Mouse (Mus musculus) small intestine, adult 2 months (tissue): ENCODE data around the gene Cox19.

Experiments used
- CTCF ChIP-seq: fragments of 200-500 bp; IDR thresholded peaks from 2 replicates; pipeline ENCODE4 v1.5.1; 2012; ENCODE audit warnings: low read depth, mild to moderate bottlenecking, control low read depth, inconsistent platforms, low read length, moderate library complexity, mixed read lengths; ENCODE audit not compliant: insufficient replicate concordance, insufficient read length; ENCODE audit errors: extremely low read depth
- POLR2A ChIP-seq: fragments of 200-500 bp; IDR thresholded peaks from 2 replicates; pipeline ENCODE4 v1.6.1; 2012; ENCODE audit warnings: low read depth, mild to moderate bottlenecking, control low read depth, inconsistent platforms, low read length, moderate library complexity

GRCm38 (mm10) chr5:139388195-139388570, 37.0 kb upstream of the Cox19 start:
- no peak for TF ChIP-seq CTCF
- TF ChIP-seq POLR2A: no peak
